Mouse (Mus musculus): ENCODE data around the gene Asap2.
A peak's percentile ranks its signal among the peaks of the same experiment; 100 is the strongest.

Gene Asap2

DNA sequence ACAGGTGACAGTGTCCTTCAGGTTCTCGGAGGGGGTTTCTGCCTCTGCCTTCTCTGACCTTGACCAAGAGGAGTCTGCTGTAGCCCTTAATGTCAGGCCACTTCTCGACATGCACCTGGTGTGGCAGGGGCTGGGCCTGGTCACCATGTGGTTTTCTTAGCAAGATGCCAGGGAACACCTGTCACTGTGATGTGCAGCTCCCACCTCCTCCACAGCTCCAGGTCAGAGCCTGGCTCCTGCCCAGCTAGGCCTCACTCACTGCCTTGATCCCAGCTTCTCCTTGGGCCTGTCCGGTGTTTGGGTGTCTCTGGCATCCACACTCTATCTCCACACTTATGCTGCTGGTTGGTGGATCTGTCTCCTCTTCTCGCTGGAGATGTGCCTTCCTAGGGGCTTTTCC is 142.8 kb downstream of the Asap2 start:
- no peak for DNase-seq (ENCODE audit: low spot score)

DNA sequence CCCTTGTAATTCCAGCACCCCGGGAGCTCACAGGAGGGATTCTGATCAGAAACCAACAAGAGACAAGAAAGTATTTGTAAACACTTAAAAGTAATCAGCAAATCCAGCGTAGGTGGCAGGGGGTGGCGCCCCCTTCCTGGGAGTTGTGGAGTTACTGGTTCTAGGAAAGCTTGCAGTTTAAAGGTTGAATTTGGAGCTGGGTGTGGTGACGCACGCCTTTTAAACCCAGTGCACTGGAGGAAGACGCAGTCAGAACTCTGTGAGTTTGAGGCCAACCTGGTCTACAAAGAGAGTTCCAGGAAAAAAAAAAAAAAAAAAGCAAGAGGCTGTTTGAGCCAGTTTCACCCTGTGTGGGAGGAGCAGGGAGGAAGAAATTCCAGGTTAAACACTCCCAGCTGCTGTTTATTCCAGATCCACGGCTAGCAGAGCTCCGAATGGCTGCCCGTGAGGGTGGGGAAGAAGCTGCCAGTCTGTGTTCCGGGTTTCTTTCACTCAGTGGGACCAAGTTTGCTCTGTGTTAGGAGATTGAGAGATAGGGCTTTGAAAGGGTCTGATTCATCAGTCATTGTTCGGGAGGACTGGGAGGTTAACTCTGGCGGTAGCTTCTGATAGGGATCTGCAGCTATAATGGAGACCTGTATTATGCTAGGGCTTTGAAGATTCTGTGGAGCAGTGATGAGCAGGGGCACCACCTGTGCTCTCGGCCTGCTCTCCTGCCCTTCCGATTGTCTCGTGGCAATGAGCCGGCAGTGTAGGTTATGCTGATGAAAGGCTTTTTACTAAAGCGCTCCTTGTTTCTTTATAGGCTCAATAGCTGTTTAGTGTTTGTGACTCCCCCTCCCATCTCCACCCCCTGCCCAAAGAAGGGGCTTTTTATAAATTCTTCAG is 144.0 kb downstream of the Asap2 start:
- peak; percentile 36 for DNase-seq (ENCODE audit: low spot score)

GRCm38 (mm10) chr12:21135651-21136461 is 145.6 kb downstream of the Asap2 start:
- DNase-seq (ENCODE audit: low spot score) = no peak

DNA sequence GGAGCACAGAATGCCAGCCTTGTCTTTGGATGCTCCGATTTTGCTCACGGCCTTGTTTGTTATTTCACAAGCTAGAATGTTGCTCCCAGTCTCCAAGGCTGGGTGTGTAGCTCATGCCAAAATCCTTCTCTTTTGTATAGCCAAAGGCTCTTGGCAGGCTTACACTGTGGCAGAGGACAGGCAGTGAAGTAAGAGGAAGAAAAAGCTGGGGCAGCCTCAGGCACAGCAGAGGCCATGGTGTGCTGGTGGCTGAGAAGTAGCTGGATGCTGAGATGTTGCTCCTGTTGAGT is 146.1 kb downstream of the Asap2 start:
- DNase-seq (ENCODE audit: low spot score) = no peak

DNA sequence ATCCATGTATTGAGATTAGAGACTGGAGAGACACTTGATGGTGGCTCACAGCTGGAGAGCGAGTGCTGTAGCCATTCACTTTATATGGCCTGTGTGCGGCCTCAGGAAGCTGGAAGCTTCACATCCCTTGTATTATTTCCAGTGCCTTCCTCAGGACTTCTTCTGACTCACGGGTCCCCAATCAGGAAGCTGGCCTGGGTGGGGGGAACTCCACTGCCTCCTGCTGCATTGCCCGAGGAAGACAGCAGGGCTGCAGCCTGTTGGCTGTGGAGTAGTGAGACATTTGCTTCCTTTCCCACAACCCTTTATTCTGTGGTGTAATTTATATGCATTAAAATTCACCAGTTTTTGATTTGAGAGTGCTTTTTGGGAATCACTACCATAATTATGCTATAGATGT is 149.3 kb downstream of the Asap2 start:
- DNase-seq (ENCODE audit: low spot score) = no peak

DNA sequence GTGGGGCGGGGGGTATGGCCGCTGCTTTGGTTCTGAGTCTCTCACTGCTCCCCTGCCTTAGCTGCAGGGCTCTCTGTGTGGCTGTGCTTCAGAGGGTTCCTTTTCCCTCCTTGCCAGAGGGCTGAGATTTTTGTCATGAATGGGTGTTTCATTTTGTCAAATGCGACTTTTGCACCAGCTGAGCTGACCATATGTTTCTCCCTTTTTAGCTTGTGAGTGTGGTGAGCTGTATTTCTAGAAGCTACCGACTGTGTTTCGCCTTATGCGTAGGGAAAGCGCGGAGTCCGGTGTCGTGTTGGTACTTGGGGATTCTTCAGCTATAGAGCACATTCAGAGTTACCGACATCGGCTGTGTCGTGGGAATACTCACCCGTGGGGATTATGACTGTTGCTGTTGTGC is 149.9 kb downstream of the Asap2 start:
- no peak for DNase-seq (ENCODE audit: low spot score)

- DNase-seq (ENCODE audit: low spot score) = no peak
These were observed 150.6 kb downstream of the Asap2 start for GRCm38 (mm10) chr12:21140741-21141308.

DNA sequence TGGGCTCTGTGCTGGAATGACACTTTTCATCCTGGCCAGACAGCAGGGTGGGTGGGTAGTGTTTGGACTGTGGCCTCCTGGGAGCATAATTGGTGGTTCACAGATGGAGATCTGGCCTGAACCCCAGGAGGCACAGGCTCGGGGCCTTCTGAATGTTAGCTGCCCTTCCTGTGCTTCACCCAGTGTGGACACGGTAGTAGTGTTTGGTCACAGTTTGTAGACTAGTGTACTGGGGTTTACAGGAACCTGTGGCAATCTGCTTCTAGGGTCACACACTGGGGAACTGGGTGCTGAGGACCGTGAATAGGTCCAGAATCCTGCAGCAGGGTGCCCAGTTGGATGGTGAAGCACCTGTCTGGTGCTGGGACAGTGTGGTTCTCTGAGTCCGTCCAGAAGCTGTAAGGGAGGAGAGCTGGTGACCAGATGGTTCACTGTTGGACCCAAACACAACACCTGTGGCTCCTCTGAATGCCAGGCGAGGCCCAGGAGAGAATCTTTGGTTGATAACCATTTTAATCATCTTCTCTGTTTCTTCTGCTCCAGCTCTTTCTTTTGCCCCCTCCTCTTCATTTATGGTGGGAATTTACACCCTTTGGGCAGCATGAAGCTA is 151.5 kb downstream of the Asap2 start:
- no peak for DNase-seq (ENCODE audit: low spot score)

GRCm38 (mm10) chr12:21142489-21143254 is 152.4 kb downstream of the Asap2 start:
- no peak for DNase-seq (ENCODE audit: low spot score)

GRCm38 (mm10) chr12:21144602-21145001 is 154.3 kb downstream of the Asap2 start:
- no peak for DNase-seq (ENCODE audit: low spot score)

DNA sequence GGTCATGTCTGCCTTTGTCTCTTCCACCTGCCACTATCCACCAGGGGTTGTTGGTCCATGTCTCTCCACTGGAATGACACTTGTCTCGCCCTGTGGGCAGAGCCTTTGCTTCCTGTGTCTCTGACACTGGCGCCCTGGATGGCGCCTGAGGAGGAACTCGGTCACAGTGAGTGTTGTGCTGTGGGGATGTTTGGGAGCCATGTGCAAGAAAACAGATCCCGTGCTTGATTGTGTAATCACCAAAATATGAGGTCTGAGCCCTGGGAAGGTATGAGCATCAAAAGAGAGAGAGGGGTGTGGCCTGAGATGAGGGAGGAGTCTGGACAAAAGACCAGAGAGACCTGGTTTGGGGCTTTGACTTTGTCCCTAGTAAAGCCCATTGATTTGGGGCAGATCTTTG is 154.8 kb downstream of the Asap2 start:
- no peak for DNase-seq (ENCODE audit: low spot score)

- DNase-seq (ENCODE audit: low spot score) = no peak
These were observed 156.6 kb downstream of the Asap2 start for GRCm38 (mm10) chr12:21146826-21147225.

- DNase-seq (ENCODE audit: low spot score) = no peak
These were observed 163.0 kb downstream of the Asap2 start for GRCm38 (mm10) chr12:21153279-21153707.

DNA sequence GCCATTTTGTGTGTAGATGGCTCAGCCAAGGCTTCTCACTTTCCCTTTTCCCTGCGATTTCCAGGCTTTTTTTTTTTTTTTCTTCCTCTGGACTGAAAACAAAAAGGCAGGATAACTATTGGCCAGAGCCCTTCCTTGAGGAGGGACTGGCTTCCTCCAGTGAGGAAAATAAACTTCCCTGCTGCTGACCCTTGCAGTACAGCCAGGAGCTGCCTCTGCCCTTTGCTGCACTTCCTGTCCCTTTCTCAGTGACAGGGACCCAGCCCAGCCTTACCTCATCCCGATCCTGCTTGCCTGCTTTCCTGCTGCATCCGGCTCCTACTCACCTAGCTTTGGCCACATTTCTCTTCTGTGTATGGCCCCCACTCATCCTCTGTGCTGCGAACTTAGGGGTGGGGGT is 164.8 kb downstream of the Asap2 start:
- no peak for DNase-seq (ENCODE audit: low spot score)

DNA sequence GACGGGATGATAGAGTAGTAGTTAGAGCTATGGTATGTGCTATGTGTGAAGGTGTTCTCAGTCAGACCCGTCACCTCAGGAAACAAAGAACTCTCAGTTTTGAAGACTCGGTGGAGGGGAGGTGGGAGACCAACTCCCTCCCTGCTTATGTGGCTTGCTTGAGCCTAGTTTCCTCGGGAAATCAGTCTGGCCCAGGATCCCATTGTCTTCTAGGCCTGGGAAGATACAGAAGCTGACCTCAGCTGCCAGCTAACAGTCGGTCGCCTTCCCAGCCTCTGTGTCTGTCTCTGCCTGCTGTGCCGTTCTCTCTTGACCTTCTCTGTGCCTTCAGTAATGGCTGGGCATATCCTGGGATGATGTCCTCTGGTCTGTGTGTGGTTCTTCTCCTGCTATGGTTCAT is 169.0 kb downstream of the Asap2 start:
- DNase-seq (ENCODE audit: low spot score) = no peak

DNA sequence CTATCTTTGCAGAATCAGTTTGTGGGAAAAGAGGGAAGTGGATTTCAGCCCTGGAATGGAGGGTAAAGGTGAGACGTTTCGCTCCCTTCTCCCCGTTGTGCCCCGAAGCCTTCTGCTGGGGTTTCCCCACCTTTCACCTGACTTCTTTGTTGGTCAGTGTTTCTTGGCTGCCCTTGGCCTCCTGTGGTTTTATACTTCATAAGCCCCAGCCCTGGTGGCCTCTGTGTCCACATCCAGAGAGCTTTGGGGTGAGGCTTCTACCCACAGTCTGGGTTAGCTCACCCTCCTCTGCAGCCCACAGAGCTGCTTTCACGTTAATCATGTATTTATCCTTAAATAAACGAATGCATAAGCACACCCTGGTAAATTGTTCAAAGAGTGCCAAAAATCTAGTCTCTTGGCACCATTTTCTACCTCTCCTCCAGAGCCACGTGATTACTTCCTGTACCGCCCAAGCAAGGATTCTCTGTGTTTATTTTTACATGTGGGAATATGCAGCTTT is 170.1 kb downstream of the Asap2 start:
- DNase-seq (ENCODE audit: low spot score) = no peak

DNA sequence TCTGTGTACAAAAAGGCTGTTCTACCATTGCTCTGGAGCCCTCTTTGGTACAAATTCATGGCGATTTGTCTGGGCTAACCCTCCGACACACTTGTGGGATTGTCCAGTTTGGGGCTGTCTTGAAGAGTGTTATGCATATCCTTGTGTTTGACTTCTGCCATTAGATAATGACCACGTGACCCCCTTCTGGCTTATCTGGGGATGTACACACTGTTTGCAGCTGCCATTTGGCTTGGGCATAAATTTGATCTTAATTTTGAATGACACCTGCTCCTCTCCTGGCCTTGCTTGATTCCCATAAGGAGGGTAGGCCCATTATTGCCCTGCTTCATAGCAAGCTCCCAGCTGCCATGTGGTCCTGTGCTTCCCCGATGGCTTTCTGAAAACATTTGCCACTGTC is 171.6 kb downstream of the Asap2 start:
- peak; percentile 47 for DNase-seq (ENCODE audit: low spot score)

DNA sequence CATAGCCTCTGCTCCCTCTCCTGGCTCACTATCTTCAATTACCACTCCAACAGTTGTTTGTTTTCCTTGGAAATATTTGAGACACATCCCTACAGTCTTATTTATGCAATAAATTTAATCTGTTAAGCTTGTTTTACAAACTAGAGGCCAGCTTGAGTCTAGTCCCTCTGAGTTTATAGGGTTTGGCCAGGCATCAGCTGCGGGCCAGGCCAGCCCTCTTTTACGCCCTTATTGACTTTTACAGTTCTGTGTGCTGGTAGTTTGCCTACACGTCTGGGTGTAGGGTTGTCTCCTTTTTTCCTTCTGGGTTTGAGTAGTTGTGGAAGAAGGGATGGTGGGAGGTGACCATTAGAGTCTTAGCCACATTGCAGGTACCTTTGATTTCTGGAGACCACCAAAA is 173.4 kb downstream of the Asap2 start:
- DNase-seq (ENCODE audit: low spot score) = no peak

DNA sequence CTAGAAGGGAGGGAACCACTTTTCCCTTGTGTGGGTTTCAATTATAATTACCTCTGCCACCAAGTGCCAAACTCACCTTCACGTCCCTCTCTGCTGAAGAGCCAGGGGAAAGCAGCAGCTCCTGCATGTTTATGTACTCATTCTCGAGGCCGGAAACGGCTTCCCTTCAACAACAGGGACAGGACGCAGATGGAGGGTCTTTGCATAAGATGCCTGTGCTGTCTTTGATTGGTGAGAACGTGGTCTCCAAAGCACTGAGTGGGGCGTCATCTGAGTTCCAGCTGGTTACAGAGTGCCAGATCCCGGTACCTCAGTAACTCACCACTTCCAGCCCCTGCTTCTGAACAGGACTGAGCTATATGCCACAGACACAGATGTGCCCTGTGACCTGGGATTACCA is 174.0 kb downstream of the Asap2 start:
- DNase-seq (ENCODE audit: low spot score) = no peak

DNA sequence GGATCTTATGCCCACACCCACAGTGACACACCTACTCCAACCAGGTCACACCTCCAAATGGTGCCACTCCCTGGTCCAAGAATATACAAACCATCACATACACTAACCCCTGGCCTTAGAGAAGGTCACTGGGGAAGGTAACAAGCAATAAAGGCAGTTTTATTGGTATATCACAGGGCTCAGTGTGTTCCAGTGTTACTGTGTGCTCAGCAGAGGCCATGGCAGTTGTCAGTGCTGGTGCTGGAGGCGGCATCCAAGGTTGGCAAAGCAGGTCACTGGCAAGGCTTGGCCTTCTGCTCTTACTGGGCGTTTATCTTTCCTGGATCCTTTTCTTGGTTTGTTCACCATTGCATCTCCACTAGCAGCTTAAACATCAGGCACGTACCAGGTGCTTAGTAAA is 174.9 kb downstream of the Asap2 start:
- DNase-seq (ENCODE audit: low spot score) = no peak

DNA sequence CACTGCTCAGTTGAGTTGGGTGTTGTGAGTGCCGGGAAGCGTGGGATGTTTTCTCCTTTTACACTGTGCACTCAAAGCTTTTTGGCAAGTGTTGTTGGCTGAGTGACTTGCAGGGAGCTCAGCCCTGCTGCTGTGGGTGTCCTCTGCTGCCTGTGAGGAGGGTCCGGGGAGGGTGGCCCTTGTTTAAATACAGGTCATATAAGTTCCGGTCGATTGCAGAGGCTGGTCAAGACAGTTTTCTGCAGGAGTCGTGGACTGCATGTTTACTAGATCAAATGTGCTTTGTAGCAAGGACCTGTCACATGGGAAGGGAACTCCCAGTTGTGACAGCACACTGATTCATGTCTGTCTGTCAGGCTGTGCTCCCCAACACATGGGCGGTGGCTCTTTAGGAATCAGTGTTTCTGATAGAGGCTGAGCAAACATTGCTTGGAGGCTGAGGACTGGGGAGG is 175.7 kb downstream of the Asap2 start:
- DNase-seq (ENCODE audit: low spot score) = no peak

Measured in retina, embryonic 14.5 days (tissue).